Mouse (Mus musculus) megakaryocyte, embryonic 14.5 days (primary cell): ENCODE results near the gene Sipa1l3.

Experiments used
- FLI1 ChIP-seq: IDR thresholded peaks from 2 replicates; pipeline ENCODE4 v1.6.1; 2012; ENCODE audit warnings: low read length, inconsistent platforms, mixed read lengths
- GATA1 ChIP-seq: IDR thresholded peaks from 3 replicates; pipeline ENCODE4 v1.6.1; 2012; ENCODE audit warnings: mixed read lengths, low read length, inconsistent platforms, borderline replicate concordance

DNA sequence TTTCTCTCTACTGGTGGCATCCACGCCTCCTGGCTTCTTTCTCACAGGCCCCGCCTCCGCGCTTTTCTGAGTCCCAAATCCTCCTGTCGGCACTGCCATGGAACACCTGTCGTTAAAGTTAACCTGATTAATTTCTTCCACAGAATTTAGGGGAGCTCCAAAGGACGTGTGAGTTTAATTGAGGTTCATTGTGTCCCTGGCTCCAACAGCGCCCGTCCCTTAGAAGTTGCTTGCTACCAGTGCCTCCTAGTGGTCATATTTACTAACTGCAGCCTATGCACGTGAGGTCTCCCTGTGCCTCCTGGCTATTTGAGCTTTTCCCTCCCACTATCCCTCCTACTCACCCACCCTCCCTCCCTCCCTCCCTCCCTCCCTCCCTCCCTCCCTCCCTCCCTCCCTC, 221.4 kb downstream of the Sipa1l3 start:
- no peak for TF ChIP-seq GATA1
- TF ChIP-seq FLI1 = no peak
